Mouse (Mus musculus): ENCODE measurements around the gene Esp4. TPM values are rescaled to one million over a fixed set of nuclear protein-coding genes. Genes with fewer than 3 reads are reported as not detected.

The Esp4 gene
- total RNA-seq (2023), result not detected

GRCm38 (mm10) chr17:40598294-40598693, at the start of gene Esp4:
Gene Esp4 (plus strand): TSS chr17:40598594.

GRCm38 (mm10) chr17:40561207-40561606, 37.2 kb upstream of the Esp4 start, which contains the start of gene Esp6:
Gene Esp6 (plus strand): TSS chr17:40561507.

DNA sequence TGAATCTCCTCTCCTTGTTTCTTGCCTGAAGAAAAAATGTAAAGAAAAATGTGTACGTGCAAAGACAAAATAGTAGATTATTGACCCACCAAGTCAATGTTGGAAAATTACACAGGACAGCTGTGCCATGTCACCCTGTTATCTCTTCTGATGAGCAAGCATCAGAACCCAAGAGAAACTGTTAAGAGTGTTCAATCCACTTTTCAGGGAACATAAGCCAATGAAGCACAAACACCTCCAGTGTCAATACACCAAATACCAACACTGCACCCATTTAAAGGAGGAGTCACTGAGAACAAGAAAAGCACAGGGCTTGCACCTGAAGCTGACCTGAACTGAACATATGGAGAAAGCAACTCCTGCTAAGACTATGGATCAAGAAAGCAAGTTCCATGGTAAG, 33.4 kb downstream of the Esp4 start, which contains the start of gene Esp3:
Esp3 (plus strand) TSS at position 301 of the 400 bp plus-strand sequence.

Other genes with a start within 250 kb of the Esp4 start
- not detected for gene Esp8, start 78.6 kb upstream of the Esp4 start, total RNA-seq (2023)
- not detected for gene Esp6, start 37.1 kb upstream of the Esp4 start, total RNA-seq (2023)
- not detected for gene Esp3, start 33.5 kb downstream of the Esp4 start, total RNA-seq (2023)
- not detected for gene Esp1, start 128.5 kb downstream of the Esp4 start, total RNA-seq (2023)
- gene Crisp2, start 208.4 kb downstream of the Esp4 start, total RNA-seq (2023), result not detected
- gene Rhag, start 212.5 kb downstream of the Esp4 start, total RNA-seq (2023), result 10 to 100 TPM in 1 of 2 experiments, 1 to 10 TPM in 1; 3.0 to 14.5 TPM